Mouse (Mus musculus): ENCODE measurements around the gene Prmt7. TPM values are rescaled to one million over a fixed set of nuclear protein-coding genes. Genes with fewer than 3 reads are reported as not detected.

Prmt7 gene
- polyA plus RNA-seq, 1 experiment from 2014 or later = 57.8 TPM

GRCm38 (mm10) chr8:106232751-106233150 is 22.0 kb downstream of the Prmt7 start:
- Histone ChIP-seq H3K27ac (no peak overlapping the region), H3K27me3 (no peaks in the 10 kb centered on the region), H3K4me2 (replicated peaks) (no peak overlapping the region), H3K36me3 (peaks cover 81% of the 10 kb centered on the region), H3K4me3 (replicated peaks) (no peak overlapping the region), H3K9me3 (no peaks in the 10 kb centered on the region), H3K9ac (replicated peaks) (no peak overlapping the region), H3K4me1 (replicated peaks) (no peaks in the 10 kb centered on the region)
- ATAC-seq = no peak
- 92% methylated on average over 3 of the region's 3 CpGs for WGBS

GRCm38 (mm10) chr8:106234567-106235261 is 24.0 kb downstream of the Prmt7 start:
- no peaks in the 10 kb centered on the region for H3K4me1 ChIP-seq (replicated peaks)
- H3K4me2 ChIP-seq (replicated peaks) = no peak overlapping the region
- H3K9ac ChIP-seq (replicated peaks) = no peak overlapping the region
- no peaks in the 10 kb centered on the region for H3K27me3 ChIP-seq
- peaks cover 76% of the 10 kb centered on the region for H3K36me3 ChIP-seq
- no peaks in the 10 kb centered on the region for H3K9me3 ChIP-seq
- H3K4me3 ChIP-seq (replicated peaks) = no peak overlapping the region
- no peak overlapping the region for H3K27ac ChIP-seq
- ATAC-seq = no peak
- WGBS = 96% methylated on average over 17 of the region's 17 CpGs

GRCm38 (mm10) chr8:106237106-106237505 is 26.4 kb downstream of the Prmt7 start:
- WGBS = 93% methylated on average over 5 of the region's 5 CpGs
- Histone ChIP-seq H3K4me1 (replicated peaks) (no peaks in the 10 kb centered on the region), H3K4me3 (replicated peaks) (no peak overlapping the region), H3K9ac (replicated peaks) (no peak overlapping the region), H3K9me3 (no peaks in the 10 kb centered on the region), H3K4me2 (replicated peaks) (no peak overlapping the region), H3K27me3 (no peaks in the 10 kb centered on the region), H3K36me3 (peaks cover 77% of the 10 kb centered on the region), H3K27ac (no peak overlapping the region)
- ATAC-seq = no peak

GRCm38 (mm10) chr8:106250186-106250585 is 39.5 kb downstream of the Prmt7 start:
- Histone ChIP-seq H3K4me3 (replicated peaks) (no peak overlapping the region), H3K9me3 (no peaks in the 10 kb centered on the region), H3K9ac (replicated peaks) (no peak overlapping the region), H3K36me3 (peaks cover 91% of the 10 kb centered on the region), H3K4me1 (replicated peaks) (peaks cover 10% of the 10 kb centered on the region), H3K4me2 (replicated peaks) (no peak overlapping the region), H3K27me3 (no peaks in the 10 kb centered on the region), H3K27ac (peak overlapping the region; percentile 11; the same call in 1 of the 2 replicates)
- ATAC-seq = no peak
- WGBS = 63% methylated on average over 4 of the region's 4 CpGs

- WGBS = 27% methylated on average over 1 of the region's 1 CpGs
Measured at GRCm38 (mm10) chr8:106258169-106258568, 47.4 kb downstream of the Prmt7 start.

GRCm38 (mm10) chr8:106259579-106260255 is 49.0 kb downstream of the Prmt7 start:
- no peak overlapping the region for H3K9ac ChIP-seq (replicated peaks)
- peaks cover 87% of the 10 kb centered on the region for H3K36me3 ChIP-seq
- H3K4me3 ChIP-seq (replicated peaks) = no peak overlapping the region
- ATAC-seq = no peak
- H3K4me2 ChIP-seq (replicated peaks) = no peak overlapping the region
- H3K4me1 ChIP-seq (replicated peaks) = peaks cover 26% of the 10 kb centered on the region
- no peak overlapping the region for H3K27ac ChIP-seq
- no peaks in the 10 kb centered on the region for H3K9me3 ChIP-seq
- WGBS = 94% methylated on average over 10 of the region's 10 CpGs
- no peaks in the 10 kb centered on the region for H3K27me3 ChIP-seq

More at GRCm38 (mm10) chr8:106258169-106258568, 47.4 kb downstream of the Prmt7 start:
- H3K4me1 ChIP-seq (replicated peaks) = peaks cover 17% of the 10 kb centered on the region; the same call in 1 of the 2 replicates
- H3K36me3 ChIP-seq = peaks cover 87% of the 10 kb centered on the region
- ATAC-seq = no peak
- H3K4me2 ChIP-seq (replicated peaks) = no peak overlapping the region
- H3K4me3 ChIP-seq (replicated peaks) = no peak overlapping the region
- no peaks in the 10 kb centered on the region for H3K27me3 ChIP-seq
- no peak overlapping the region for H3K9ac ChIP-seq (replicated peaks)
- no peaks in the 10 kb centered on the region for H3K9me3 ChIP-seq
- H3K27ac ChIP-seq = no peak overlapping the region

GRCm38 (mm10) chr8:106260894-106261293 is 50.2 kb downstream of the Prmt7 start:
- Histone ChIP-seq H3K36me3 (peaks cover 87% of the 10 kb centered on the region), H3K9me3 (no peaks in the 10 kb centered on the region), H3K4me2 (replicated peaks) (no peak overlapping the region), H3K27ac (0 out of 2 replicates have a peak overlapping the region, but pooled peaks have one; percentile 28), H3K4me3 (replicated peaks) (no peak overlapping the region), H3K9ac (replicated peaks) (no peak overlapping the region), H3K27me3 (no peaks in the 10 kb centered on the region), H3K4me1 (replicated peaks) (peaks cover 26% of the 10 kb centered on the region)
- WGBS = 76% methylated on average over 4 of the region's 4 CpGs
- ATAC-seq = peak; percentile 59; the same call in 1 of the 2 replicates

- 73% methylated on average over 5 of the region's 5 CpGs for WGBS
- no peak for ATAC-seq
- Histone ChIP-seq H3K9ac (replicated peaks) (no peak overlapping the region), H3K27me3 (no peaks in the 10 kb centered on the region), H3K4me2 (replicated peaks) (no peak overlapping the region), H3K9me3 (no peaks in the 10 kb centered on the region), H3K36me3 (peaks cover 76% of the 10 kb centered on the region), H3K4me1 (replicated peaks) (peaks cover 26% of the 10 kb centered on the region), H3K4me3 (replicated peaks) (no peak overlapping the region), H3K27ac (no peak overlapping the region)
Measured at GRCm38 (mm10) chr8:106262343-106262742, 51.6 kb downstream of the Prmt7 start.

- Histone ChIP-seq H3K27me3 (no peaks in the 10 kb centered on the region), H3K27ac (peak overlapping the region; percentile 16; the same call in 1 of the 2 replicates), H3K4me3 (replicated peaks) (no peak overlapping the region), H3K9me3 (no peaks in the 10 kb centered on the region), H3K4me1 (replicated peaks) (peaks cover 26% of the 10 kb centered on the region), H3K36me3 (peaks cover 64% of the 10 kb centered on the region), H3K4me2 (replicated peaks) (no peak overlapping the region), H3K9ac (replicated peaks) (no peak overlapping the region)
- no peak for ATAC-seq
- WGBS = 82% methylated on average over 4 of the region's 4 CpGs
Measured at GRCm38 (mm10) chr8:106263928-106264327, 53.2 kb downstream of the Prmt7 start.

- Histone ChIP-seq H3K27me3 (no peaks in the 10 kb centered on the region), H3K36me3 (peaks cover 49% of the 10 kb centered on the region), H3K4me3 (replicated peaks) (no peak overlapping the region), H3K4me2 (replicated peaks) (no peak overlapping the region), H3K4me1 (replicated peaks) (peaks cover 41% of the 10 kb centered on the region), H3K9ac (replicated peaks) (no peak overlapping the region), H3K27ac (no peak overlapping the region), H3K9me3 (no peaks in the 10 kb centered on the region)
- 85% methylated on average over 17 of the region's 17 CpGs for WGBS
- no peak for ATAC-seq
Measured at GRCm38 (mm10) chr8:106265398-106265797, 54.7 kb downstream of the Prmt7 start.

GRCm38 (mm10) chr8:106268710-106269346 is 58.1 kb downstream of the Prmt7 start:
- Histone ChIP-seq H3K27ac (no peak overlapping the region), H3K9me3 (no peaks in the 10 kb centered on the region), H3K4me3 (replicated peaks) (no peak overlapping the region), H3K4me1 (replicated peaks) (peaks cover 39% of the 10 kb centered on the region), H3K4me2 (replicated peaks) (no peak overlapping the region), H3K27me3 (no peaks in the 10 kb centered on the region), H3K36me3 (peaks cover 24% of the 10 kb centered on the region), H3K9ac (replicated peaks) (no peak overlapping the region)
- no peak for ATAC-seq
- 64% methylated on average over 5 of the region's 5 CpGs for WGBS

- H3K27ac ChIP-seq = peak overlapping the region; percentile 61
- H3K9me3 ChIP-seq = no peaks in the 10 kb centered on the region
- peak; percentile 55 for ATAC-seq
- no peak overlapping the region for H3K4me2 ChIP-seq (replicated peaks)
- no peak overlapping the region for H3K4me3 ChIP-seq (replicated peaks)
- WGBS = 1% methylated on average over 5 of the region's 5 CpGs
- peak overlapping the region; percentile 32; the same call in 1 of the 2 replicates for H3K9ac ChIP-seq (replicated peaks)
- H3K27me3 ChIP-seq = no peaks in the 10 kb centered on the region
- H3K4me1 ChIP-seq (replicated peaks) = peaks cover 36% of the 10 kb centered on the region
- H3K36me3 ChIP-seq = peaks cover 5% of the 10 kb centered on the region
Measured at GRCm38 (mm10) chr8:106270804-106271203, 60.1 kb downstream of the Prmt7 start.

Measured in midbrain, embryonic 13.5 days (tissue).